Mouse (Mus musculus): ENCODE data around the gene Col23a1.

GRCm38 (mm10) chr11:51473686-51474085 lies 184.0 kb downstream of the Col23a1 start:
- TF ChIP-seq POLR2A (IDR thresholded peaks at IDR 0.05; ENCODE audit: insufficient read depth, low read length) (no peak), CTCF (IDR thresholded peaks at IDR 0.05; ENCODE audit: low read depth, low read length) (no peak)
